Mouse (Mus musculus) cerebral cortex, adult 2 months (tissue): ENCODE data around the gene Catsperg1.

ENCODE experiments used
- WGBS: fragments of 180-500 bp; shearing (Covaris S2); methylation state at CpG from one replicate; pipeline ENCODE4 v1.1.7; 2018; 5-methylcytosine and 5-hydroxymethylcytosine counted together

The Catsperg1 gene

DNA sequence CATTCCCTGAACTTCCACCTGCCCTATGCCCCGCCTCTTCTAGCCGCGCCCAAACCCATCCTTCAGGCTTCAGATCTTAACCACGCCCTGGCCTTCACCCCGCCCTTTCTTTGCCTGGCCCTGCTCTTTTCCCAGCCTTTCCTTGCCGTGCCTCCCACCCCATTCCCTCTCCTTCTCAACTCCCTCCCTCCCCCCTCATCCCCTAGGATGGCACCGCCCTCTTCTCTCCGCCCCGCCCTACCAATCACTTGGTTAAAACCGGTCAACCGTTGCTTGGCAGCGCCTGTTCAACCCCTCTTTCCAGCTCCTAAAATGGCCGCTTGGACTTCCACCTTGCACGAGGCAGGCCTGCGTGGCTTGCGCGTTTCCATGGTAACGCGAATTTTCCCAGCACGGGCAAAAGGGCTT is at the start of gene Catsperg1:
Gene Catsperg1, minus strand, starts transcription at position 361 of the 408 bp plus-strand sequence.
- 8% methylated on average over 20 of the region's 20 CpGs for WGBS

DNA sequence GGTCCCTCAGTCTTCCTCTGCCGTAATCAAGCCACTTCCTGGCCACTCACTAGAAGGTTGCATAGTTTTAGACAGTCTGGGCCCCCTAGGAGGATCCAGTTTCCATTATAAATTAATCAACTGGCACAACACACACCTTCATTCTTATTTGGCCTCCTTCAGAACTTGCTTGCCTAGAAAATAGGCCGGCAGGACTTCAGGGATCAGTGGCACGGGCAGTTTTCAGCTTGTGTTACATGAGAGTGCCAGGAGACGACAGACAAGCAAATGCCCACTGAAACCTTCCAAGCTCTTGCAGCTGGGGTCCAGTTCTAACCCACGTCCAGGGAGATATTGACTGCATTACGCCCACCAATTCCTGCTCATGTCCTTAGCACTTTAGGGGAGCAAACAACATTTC is 48.3 kb upstream of the Catsperg1 start:
- 87% methylated on average over 6 of the region's 6 CpGs for WGBS

DNA sequence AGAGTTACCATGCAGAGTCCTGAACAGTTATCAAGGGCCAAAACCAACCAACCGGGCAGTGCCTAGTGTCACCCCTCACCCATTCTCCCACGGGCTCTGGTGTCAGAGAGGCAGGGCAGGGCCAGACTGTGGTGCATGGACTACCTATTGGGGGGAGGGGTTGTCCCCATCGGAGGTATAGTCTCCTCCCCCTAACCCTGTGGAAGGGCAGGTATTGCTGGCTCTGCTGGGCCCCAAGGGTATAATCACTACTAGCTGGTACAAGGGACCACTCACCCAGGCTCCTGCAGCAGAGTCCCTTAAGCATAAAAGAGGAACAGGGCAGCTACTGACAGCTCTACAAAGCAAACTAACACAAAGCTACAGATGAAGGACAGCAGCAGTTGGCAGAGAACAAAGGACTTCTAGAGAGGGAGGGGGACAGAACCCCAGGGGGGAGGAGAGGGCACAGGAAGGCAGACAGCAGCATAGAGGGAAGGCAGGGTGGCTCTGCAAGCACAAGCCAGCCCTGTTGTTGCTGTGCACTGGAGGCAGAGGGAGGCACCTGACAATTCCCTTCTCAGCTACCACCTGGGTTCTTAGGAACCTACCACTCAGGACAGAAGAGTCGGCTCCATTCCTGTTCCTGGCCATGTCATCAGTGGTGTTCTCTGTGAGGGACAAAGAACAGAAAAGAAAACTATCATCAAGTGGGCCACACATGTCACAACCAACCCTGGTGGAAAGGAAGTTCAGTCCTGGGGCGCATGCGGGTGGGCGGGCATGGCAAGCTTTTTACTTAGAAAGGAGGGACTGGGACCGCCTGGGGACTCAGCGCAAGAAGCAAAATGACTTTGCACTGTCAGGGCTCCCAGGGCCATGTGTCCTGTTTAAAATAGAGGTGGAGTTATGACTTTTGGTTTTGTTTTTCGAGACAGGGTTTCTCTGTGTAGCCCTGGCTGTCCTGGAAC is 46.2 kb upstream of the Catsperg1 start:
- 81% methylated on average over 10 of the region's 10 CpGs for WGBS

DNA sequence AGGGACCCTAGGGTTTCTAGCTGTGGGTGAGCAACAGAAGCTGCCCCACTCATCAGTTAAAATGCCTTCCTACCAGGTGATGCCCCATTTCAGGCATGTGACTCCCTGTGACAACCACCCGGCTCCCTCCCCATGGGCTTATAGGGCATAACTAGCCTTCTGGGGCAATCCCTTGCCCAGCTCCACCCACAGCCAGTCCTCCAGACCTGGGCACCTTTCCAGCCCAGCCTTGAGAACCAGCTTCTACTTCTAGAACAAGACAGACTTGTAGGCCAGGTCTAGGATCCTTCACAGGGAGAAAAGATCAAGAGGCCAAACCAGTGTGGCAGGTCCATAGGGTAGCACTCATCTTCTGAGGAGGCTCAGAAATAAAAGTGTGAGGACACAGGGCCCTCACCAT is 43.5 kb upstream of the Catsperg1 start:
- WGBS: 84% methylated on average over 1 of the region's 1 CpGs

DNA sequence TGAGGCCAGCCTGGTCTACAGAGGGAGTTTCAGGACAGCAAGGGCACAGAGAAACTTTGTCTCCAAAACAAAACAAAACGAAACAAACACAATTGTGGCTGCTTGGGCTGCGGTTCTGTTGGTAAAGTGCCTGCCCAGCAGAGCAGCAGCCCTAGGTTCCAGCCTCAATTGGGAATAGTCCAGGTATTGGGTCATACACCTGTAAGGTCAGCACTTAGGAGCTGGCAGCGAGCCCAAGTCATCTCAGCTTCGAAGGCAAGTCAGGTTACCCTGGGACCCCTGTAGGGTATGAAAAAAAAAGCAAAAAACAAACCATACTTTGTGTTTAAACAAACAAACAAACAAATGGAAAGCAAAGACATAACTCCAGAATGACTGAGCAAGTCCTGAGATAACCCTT is 42.0 kb upstream of the Catsperg1 start:
- 80% methylated on average over 4 of the region's 4 CpGs for WGBS

DNA sequence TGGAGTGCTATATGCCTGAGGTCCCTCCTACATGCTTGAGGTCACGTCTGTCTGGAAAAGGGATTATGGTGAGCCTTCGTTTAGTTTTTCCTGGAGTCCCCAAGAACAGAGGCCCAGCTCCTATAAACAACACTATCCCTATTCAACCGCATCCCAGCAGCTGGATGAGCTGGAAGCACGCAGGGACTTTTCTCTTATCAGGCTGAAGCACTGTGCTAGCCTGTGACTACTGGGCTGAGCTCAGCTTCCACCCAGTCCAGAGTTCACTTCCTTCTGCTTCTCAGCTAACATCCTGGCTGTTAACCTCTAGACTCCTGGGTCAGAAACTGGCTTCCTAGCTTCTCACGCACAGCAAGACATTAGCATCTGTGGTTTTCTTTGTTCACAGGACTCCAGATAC is 40.0 kb upstream of the Catsperg1 start:
- 68% methylated on average over 5 of the region's 5 CpGs for WGBS

DNA sequence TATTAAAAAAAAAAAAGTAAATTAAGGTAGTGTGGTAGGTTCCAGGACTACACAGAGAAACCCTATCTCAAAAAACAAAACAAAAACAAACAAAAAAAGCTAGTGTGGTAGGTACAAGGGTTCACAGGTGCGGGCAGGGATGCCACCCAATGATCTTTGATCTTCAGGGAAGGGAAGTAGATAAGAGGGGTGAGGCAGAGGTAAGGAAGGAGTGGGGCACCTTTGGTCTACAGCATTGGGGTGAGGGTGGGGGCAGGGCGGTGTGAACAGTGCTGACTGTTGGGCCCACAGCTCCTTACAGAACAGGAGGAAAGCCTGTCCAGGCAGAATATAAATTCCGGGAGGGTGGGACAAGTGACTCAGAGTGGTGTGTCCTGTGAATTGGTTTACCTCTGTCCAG is 37.3 kb upstream of the Catsperg1 start:
- WGBS: 84% methylated on average over 3 of the region's 3 CpGs

DNA sequence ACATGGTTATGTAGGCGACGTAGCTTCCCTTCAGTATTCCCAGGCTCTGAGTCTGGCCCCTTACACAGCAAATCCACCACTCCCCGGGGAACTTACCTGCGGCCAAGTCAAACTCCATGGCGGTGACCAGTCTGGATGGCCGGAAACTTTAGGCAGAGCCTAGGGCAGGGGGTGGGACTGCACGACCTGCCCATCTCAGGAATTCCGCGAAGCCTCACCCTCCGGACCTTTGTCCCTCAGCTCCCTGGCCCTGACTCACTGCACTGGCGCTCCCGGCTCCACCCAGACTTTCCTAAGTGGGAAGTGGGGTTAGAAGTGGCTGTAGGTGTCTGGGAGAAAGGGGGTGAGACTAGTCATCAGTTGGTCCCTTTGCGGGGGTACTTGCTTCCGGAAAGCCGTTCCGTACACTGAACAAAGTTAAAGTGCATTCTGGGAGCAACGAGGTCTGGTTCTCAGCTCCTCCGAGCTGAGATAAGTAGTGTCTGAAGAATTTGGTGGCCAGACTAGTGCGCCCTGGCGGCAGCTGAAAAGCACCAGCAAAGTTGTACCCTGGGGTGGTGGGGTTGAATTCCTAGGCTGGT is 34.5 kb upstream of the Catsperg1 start, which contains the start of gene 2200002D01Rik:
Gene 2200002D01Rik, minus strand, starts transcription at position 206 of the 581 bp plus-strand sequence.
- WGBS: 55% methylated on average over 20 of the region's 20 CpGs

DNA sequence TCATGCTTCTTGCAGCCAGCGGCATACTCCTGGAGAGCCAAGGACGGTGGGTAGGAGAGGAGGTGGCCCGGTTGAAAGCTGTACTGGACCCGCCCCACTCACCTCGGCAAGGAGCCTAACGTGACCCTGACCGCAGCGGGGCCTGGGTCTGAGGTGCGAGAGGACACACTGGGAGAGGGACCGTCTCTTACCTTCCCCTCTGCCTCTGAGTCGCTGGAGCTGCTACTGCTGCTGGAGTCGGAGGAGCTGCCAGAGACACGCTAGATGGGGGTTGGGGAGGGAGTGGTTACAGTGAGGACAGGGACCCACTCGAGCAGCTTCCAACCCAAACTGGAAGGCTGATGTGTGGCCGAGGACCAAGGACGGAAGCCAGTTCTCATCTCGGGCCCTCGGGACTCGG is 33.9 kb upstream of the Catsperg1 start:
- WGBS: 48% methylated on average over 19 of the region's 19 CpGs

DNA sequence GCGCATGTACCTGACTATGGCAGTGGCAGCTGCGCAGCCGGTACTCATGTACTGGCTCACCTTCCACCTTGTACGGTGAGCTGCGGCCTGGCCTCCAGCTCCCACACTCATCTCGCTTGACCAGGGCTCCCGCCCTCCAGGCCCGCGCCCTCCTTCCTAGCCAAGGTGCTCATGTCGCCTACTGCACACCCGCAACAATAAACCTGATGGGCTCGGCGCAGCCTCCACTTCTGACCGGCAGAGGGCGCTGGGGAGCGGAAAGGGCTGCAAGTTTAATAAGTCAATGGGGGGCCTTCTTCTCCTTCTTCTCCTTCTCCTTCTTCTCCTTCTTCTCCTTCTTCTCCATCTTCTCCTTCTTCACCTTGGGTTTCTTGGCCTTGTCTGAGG is 33.5 kb upstream of the Catsperg1 start:
- WGBS: 47% methylated on average over 16 of the region's 16 CpGs

DNA sequence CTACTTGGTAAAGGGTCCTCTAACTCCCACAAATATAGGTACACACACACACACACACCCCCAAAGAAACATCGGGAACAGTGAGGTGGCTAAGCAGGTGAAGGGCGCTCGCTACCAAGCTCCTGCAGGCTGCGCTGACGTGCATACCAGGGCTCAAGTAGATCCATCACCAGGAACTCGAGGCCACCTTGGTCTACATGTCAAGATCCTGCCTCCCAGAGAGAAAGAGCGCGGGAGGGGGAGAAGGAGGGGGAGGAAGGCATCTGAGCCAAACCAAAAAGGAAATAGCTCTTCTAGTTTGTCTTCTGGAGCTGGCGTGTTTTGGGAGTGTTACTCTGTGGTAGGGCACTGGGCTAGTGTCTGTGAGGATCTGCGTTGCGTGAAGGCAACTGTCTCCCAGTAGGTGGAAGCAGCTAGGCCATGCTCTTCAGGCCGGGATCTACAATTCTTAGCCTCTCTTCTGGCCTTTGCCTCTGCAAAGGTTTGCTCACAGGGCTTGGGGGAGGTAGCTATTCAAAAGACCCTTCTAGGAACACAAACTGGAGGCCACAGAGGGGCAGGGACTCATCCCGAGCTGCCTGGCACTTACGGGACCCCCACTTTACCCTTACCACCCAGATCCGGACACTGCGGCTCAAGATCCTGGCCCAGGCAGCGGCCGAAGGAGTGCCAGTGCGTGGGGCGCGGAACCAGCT is 32.9 kb upstream of the Catsperg1 start:
- WGBS: 78% methylated on average over 21 of the region's 21 CpGs

DNA sequence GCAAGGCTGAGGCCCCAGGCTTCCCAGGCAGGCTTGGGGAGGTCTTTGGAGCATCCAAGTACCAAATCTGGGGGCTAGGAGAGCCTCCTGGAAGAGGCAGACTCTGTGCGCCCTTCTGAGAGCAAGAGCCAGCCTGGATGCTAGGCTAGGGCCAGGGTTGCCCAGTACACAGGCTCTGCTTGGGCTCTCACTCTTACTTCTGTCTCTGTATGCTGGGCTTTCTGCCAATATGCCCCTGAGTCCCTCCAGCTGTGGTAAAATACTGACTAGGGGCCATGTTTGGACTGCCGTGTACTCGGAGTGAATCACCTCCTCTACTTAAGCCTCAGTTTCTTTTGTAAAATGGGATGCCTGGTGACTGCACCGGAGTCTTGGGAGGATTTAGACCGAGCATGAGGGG is 32.2 kb upstream of the Catsperg1 start:
- 81% methylated on average over 5 of the region's 5 CpGs for WGBS

DNA sequence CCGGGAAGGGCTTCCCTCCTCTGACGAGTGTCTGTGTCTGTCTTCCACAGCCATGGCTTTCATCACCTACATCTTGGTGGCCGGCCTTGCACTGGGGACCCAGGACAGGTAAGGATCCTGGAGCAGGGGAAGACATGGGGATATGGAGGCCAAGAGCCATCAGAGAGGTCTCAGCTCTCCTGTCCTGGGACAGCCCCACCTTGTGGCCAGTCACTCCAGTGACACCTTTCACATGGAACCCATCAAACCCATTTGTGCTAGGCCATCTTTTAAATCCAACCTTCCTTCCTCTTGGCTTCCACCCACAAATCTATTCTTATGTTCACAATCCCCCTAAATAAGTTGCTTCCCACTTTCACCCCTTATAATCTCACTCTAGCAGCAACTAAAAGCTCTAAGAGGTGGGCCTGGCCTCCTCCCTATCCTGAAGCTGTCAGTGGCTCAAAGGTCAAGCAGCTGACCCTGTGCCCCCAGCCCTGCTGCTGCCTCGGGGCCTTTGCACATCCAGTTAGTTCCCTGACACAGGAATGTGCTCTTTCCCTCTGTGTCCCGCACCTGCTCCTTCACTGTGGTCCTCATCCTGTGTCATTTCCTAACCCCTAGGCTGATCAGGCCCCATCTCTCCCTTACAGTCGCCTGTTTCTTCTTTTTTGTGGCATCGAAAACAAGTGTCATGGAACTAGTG is 31.0 kb upstream of the Catsperg1 start:
- WGBS: 91% methylated on average over 7 of the region's 7 CpGs

DNA sequence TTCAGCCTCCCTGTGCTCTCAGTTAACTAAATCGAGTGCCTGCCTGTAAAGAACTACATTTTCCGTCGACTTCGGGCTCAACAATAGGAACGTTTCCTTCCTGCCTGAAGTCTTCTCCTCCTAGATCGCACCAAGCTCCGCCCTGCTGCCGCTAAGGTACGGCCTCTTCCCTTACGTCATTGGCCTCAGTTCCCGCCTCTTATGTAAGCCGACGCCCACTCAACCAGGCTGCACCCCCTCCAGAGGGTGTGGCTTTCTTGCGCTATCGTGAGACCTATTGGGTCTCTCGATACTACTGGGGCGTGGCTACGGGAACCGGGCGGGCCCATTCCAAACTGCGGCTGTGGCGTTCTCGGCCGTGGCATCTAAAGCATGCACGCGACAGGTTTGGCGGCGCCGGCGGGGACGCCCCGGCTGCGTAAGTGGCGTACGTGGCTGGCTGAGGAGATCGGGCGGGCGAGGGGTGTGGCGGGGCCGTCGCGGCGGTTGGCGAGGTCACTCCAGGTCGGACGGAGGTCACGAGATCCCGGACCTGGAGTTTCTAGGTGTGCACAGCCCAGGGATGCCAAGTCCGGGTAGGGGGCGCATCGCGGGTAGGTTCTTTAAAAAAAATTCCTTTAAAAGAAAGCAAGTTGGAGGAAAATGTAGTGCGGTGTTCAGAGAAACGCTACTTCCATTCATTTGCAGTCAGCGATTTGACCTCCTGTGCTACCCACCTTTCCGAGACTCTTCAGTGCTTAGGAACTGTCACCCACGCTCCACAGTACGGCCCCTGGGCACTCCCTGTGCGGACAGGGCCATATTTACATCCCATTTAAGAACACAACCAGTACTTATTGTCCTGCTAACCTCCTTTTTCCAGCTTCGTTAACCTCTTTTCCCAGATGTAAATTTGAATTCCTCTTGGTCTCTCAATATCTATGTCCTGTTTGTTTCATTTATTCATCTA is 24.5 kb upstream of the Catsperg1 start, which contains the start of gene Yif1b:
Gene Yif1b, plus strand, starts transcription at position 311 of the 949 bp plus-strand sequence.
- under 1% methylated on average over 60 of the region's 60 CpGs for WGBS

DNA sequence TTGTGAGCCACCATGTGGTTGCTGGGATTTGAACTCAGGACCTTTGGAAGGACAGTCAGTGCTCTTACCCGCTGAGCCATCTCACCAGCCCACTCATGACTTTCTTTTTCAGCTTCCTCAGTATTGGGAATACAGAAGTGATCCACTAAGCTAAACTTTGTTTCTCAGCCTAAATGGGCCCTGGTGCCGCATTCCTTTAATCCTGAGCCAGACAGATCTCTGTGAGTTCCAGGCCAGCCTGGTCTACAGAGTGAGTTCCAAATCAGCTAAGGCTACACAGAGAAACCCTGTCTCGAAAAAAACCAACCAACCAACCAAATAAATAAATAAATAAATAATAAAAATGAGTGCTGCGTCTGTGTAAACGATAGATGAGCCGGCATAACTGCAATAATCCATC is 23.8 kb upstream of the Catsperg1 start:
- 16% methylated on average over 6 of the region's 6 CpGs for WGBS

DNA sequence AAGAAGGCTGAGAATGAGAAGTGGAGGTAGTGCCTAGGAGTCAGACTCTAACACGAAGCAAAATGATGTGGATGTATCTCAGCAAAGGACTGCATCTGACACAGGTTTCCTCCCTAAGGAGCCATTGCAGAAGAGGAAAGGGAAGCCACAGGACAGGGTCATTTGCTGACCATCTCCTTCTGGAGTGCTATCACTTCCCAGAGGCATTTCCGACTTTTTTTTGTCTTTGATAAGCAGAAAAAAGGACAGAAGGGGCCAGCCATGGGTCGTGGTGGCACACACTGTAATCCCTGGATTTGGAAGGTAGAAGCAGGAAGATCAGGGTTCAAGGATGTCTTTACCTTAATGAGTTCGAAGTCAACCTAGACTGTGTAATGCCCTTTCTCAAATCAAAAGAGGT is 22.8 kb upstream of the Catsperg1 start:
- 82% methylated on average over 4 of the region's 4 CpGs for WGBS

DNA sequence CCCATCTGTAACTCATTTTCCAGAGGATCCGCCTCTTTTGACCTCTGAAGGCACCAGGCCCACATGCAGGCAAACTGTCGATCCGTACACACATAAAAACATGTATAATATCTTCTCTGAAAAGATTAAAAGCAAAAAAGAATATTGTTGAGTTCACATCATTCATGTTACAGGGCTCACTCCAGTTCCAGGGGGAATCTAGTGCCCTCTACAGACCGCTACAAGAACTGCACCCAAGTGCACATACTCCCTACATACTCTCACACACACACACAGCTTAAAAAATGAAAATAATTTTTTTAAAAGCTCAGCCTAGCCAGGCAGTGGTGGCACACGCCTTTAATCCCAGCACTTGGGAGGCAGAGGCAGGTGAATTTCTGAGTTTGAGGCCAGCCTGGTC is 20.8 kb upstream of the Catsperg1 start:
- 89% methylated on average over 5 of the region's 5 CpGs for WGBS

DNA sequence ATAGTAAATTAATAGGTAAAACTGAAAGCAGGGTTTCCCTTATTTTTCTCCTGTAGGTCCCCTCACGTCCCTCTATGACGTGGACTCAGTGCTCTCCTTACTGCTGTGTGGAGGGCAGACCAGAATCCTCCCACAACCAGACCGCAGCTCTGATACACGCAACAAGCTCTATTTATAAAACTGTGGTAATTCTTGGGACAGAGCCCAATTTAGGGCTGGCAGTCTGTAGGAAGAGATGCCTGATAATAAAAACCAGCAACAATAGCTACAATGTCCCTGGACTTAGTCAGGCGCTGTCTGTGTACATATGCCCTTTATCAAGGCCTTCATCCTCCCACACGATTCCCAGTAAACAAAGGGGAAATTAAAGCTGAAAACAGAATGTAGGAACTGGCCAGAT is 19.9 kb upstream of the Catsperg1 start:
- WGBS: 32% methylated on average over 6 of the region's 6 CpGs

DNA sequence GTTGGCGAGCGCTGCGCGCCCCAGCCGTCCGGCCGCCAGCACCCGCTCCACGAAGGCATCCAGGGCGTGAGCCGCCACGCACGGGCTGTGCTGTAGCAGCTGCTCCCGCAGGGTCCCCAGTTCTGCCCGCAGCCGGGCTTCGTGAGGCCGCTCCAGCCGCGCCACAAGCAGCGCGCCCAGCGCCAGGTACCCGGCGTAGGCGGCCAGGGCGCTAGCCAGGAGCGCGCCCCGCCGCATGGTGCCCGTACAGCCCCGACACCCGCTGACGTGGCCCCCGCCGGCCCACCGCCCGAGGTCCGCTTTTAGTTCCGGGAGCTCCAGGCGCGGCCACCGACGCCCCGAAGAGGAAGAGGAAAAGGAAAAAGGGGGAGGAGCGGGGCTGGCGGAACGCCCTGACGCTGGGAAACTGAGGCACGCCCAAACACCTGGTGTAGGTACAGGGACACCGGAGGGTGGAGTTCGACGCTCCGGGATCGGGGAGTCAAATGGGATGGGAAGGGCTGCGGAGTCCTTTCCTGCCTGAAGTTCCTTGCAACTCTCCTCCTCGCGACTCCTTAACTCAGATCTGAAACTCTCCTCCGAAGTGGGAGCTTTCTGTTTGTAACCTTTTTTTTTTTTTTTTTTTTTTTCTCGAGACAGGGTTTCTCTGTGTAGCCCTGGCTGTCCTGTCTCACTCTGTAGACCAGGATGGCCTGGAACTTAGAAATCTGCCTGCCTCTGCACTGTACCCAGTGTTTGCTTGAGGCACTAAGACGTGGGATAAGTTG is 18.6 kb upstream of the Catsperg1 start, which contains the start of gene Kcnk6:
Gene Kcnk6, minus strand, starts transcription at position 269 of the 767 bp plus-strand sequence.
- WGBS: 1% methylated on average over 62 of the region's 62 CpGs

DNA sequence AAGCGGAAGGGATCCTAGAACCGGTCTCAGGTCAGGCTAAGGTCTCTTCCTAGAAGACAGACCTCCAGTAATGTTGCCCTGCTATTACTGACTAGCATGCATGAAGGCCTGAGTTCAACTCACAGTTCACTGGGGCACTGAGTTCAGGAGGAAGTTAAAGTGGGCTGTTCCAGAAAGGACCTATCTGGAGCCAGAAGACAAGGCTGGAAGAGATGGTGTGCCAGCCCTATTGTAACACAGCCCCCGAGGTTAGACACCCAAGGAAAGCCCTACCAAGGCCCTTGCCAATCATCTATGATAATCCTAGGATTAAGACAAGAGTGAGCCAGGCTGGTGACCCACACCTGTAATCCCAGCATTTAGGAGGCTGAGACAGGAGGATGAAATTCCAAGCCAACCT is 17.7 kb upstream of the Catsperg1 start:
- WGBS: 72% methylated on average over 3 of the region's 3 CpGs
